Comparison of ENCODE assay signal across 8 mouse cellular contexts in the genomic region with DNA sequence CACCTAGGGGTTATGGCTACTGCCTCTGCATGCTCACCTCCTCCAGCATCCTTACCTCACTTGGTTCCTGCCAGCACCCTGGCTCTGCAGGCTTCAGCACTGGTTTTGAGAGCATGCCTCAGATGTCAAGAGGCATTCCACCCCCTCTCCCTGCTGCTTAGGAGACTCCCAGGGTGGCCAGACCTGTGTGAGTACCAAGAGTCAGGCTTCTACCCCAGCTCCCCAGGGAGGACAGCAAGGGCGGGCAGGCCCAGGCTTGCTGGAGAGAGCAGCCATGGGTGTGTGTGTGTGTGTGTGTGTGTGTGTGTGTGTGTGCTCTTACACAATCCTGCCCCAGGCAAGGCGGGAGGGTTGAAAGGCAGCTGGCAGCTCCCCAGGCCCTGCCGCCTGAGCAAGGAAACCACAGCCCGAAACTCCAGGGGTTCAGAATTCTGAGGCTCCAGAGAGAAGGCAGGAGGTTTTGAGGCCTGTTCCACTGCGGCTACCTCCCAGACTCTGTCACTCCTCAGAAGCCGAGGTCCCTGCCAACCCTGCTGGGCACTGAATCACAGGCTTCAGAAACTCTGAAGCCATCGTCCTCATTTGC. TPM values are rescaled to one million over a fixed set of nuclear protein-coding genes. Genes with fewer than 3 reads are reported as not detected.
DNase-seq lines count a peak whose midpoint lies in the region; ATAC-seq lines count a peak whose summit lies in the region.

No protein-coding gene starts in this region.

- H3K9ac ChIP-seq in forebrain, embryonic 16.5 days (replicated peaks; ENCODE audit: low read depth, low read length) = peak overlapping the region; percentile 1; the same call in 1 of the 2 replicates

- H3K4me2 ChIP-seq in forebrain, embryonic 16.5 days (ENCODE audit: low read length) = no peak overlapping the region

- no peak for ATAC-seq in forebrain, embryonic 16.5 days

- no peaks in the 10 kb centered on the region for H3K27me3 ChIP-seq in forebrain, embryonic 16.5 days (replicated peaks; ENCODE audit: control insufficient read depth, insufficient read depth, low read length)

- H3K27ac ChIP-seq in forebrain, embryonic 16.5 days (ENCODE audit: low read length) = no peak overlapping the region

- H3K9me3 ChIP-seq in forebrain, embryonic 16.5 days (ENCODE audit: control insufficient read depth, low read length) = no peaks in the 10 kb centered on the region

- peaks cover 12% of the 10 kb centered on the region for H3K4me1 ChIP-seq in forebrain, embryonic 16.5 days (replicated peaks; ENCODE audit: control insufficient read depth, insufficient read depth, low read length)

- H3K4me3 ChIP-seq in forebrain, embryonic 16.5 days (replicated peaks; ENCODE audit: low read length) = no peak overlapping the region

- WGBS in forebrain, embryonic 16.5 days = 45% methylated on average over 7 of the region's 7 CpGs

- H3K36me3 ChIP-seq in forebrain, embryonic 16.5 days (ENCODE audit: control insufficient read depth, insufficient read depth) = no peaks in the 10 kb centered on the region

- intact Hi-C loops in left cerebral cortex, postnatal 25 days (cut with DNase I) = no loop called here

- DNase-seq in adrenal gland, postnatal 10 days = peak; percentile 77
- no peak for DNase-seq in adrenal gland, adult 8-10 months
- DNase-seq in R1 (ENCODE audit: low read depth, low spot score) = peak; percentile 38
- DNase-seq in kidney, adult 18-20 months = peak; percentile 33
- peak; percentile 74 for DNase-seq in lung, postnatal 10 days
- peak; percentile 64 for DNase-seq in thymus, postnatal 4 days
- no peak for DNase-seq in left cerebral cortex, postnatal 25 days (ENCODE audit: low spot score in 2 of 2)

RNA-seq across cellular contexts. Expression of gene Ptma, which starts 4.1 kb away (rescaled TPM):
- total RNA-seq in adrenal gland, postnatal 10 days (2021) = 100 to 1,000 TPM; 804 to 831 TPM
- 100 to 1,000 TPM; 448 to 514 (median 510) TPM for total RNA-seq in adrenal gland, adult 8-10 months (2022)
- 1,987 and 2,275 TPM in 2 replicates for polyA plus RNA-seq in forebrain, embryonic 16.5 days (2015; fragmentation: Nextera tagmentation; extraction: Ambion mirVana)
- 100 to 1,000 TPM; 359 to 366 TPM for total RNA-seq in left cerebral cortex, postnatal 25 days (2021)

Comparison
In these comparisons a context has a peak if more than half of its experiments do, and no peak if none do; other contexts are left out.
1. DNase-seq: peak in adrenal gland, postnatal 10 days (single experiment), R1 (single experiment), kidney, adult 18-20 months (single experiment), lung, postnatal 10 days (single experiment) and thymus, postnatal 4 days (single experiment); none in adrenal gland, adult 8-10 months (single experiment) and left cerebral cortex, postnatal 25 days (0 of 2).